Mouse (Mus musculus): ENCODE results near the gene Gm20388. TPM values are rescaled to one million over a fixed set of nuclear protein-coding genes. Genes with fewer than 3 reads are reported as not detected.

Gm20388 gene
- total RNA-seq, 1 experiment, result 27.0 TPM

DNA sequence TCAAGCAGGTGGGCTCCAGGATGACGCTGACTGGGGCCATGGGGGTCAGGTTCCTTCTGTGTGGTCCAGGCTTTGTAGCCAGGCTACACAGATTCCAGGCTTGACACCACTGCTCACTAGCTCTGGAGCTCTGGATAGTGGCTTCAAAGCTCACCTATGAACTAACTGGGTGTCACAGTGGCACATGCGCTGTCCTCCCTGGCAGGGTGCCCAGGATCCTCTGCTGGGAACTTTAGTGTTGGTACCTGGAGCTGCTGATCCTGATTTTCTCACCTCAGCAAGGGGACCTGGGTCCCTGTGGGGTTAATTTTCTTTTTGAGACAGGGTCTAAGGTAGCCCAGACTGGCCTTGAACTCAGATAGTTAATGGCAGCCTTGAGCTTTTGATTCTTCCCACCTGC, 490.6 kb downstream of the Gm20388 start:
- TF ChIP-seq HCFC1 (IDR thresholded peaks at IDR 0.05; ENCODE audit: borderline replicate concordance, insufficient read depth, low read length) (no peak), CHD2 (IDR thresholded peaks at IDR 0.05; ENCODE audit: low read depth, low read length) (no peak), ZNF384 (IDR thresholded peaks at IDR 0.05; ENCODE audit: low read depth, low read length) (no peak), MAFK (IDR thresholded peaks at IDR 0.05; ENCODE audit: insufficient read depth, low read depth, low read length) (no peak), ZC3H11A (IDR thresholded peaks at IDR 0.05; ENCODE audit: borderline replicate concordance, low read depth, low read length) (no peak)
- Histone ChIP-seq H3K4me3 (ENCODE audit: insufficient read depth in 1 of 2, low read depth in 1 of 2, low read length in 2 of 2, poor library complexity in 1 of 2, severe bottlenecking in 1 of 2) (no peak overlapping the region), H3K9ac (ENCODE audit: insufficient read depth, low read depth, low read length, poor library complexity, severe bottlenecking) (no peak overlapping the region), H3K27ac (ENCODE audit: insufficient read depth, low read depth, low read length, poor library complexity, severe bottlenecking) (no peak overlapping the region), H3K36me3 (ENCODE audit: control insufficient read depth, insufficient read depth, low read length, poor library complexity, severe bottlenecking) (no peaks in the 10 kb centered on the region), H3K9me3 (ENCODE audit: control insufficient read depth, insufficient read depth, low read depth, low read length) (no peaks in the 10 kb centered on the region), H3K4me1 (ENCODE audit: control insufficient read depth in 2 of 2, insufficient read depth in 2 of 2, low read length in 2 of 2, poor library complexity in 1 of 2) (peaks cover 0 to 5% of the 10 kb centered on the region in 2 experiments; a peak in 1 of 4 replicates)
- in situ Hi-C loops (cut with MboI; ENCODE audit: low sequenced_read_pairs in 2 of 2, unreplicated experiment in 2 of 2), result loop anchor here in 1 of 2 experiments (10.0 kb wide), 1 partner anchor 124 kb away; no protein-coding TSS in a partner anchor
- DNase-seq (ENCODE audit: low read depth, low spot score), result no peak

- Histone ChIP-seq H3K4me3 (ENCODE audit: insufficient read depth in 1 of 2, low read depth in 1 of 2, low read length in 2 of 2, poor library complexity in 1 of 2, severe bottlenecking in 1 of 2) (no peak overlapping the region), H3K27ac (ENCODE audit: insufficient read depth, low read depth, low read length, poor library complexity, severe bottlenecking) (no peak overlapping the region), H3K4me1 (ENCODE audit: control insufficient read depth in 2 of 2, insufficient read depth in 2 of 2, low read length in 2 of 2, poor library complexity in 1 of 2) (peaks cover 0 to 5% of the 10 kb centered on the region in 2 experiments; a peak in 2 of 4 replicates), H3K9ac (ENCODE audit: insufficient read depth, low read depth, low read length, poor library complexity, severe bottlenecking) (no peak overlapping the region), H3K9me3 (ENCODE audit: control insufficient read depth, insufficient read depth, low read depth, low read length) (no peaks in the 10 kb centered on the region), H3K36me3 (ENCODE audit: control insufficient read depth, insufficient read depth, low read length, poor library complexity, severe bottlenecking) (no peaks in the 10 kb centered on the region)
- no peak for DNase-seq (ENCODE audit: low read depth, low spot score)
- no peak for TF ChIP-seq ZC3H11A (IDR thresholded peaks at IDR 0.05; ENCODE audit: borderline replicate concordance, low read depth, low read length)
- in situ Hi-C loops (cut with MboI; ENCODE audit: low sequenced_read_pairs in 2 of 2, unreplicated experiment in 2 of 2), result loop anchor here in 1 of 2 experiments (10.0 kb wide), 1 partner anchor 123 kb away; no protein-coding TSS in a partner anchor
Observed at GRCm38 (mm10) chr8:120401712-120402111, 491.1 kb downstream of the Gm20388 start.

GRCm38 (mm10) chr8:120403606-120404269, 493.1 kb downstream of the Gm20388 start:
- in situ Hi-C loops (cut with MboI; ENCODE audit: low sequenced_read_pairs in 2 of 2, unreplicated experiment in 2 of 2), result loop anchor here in 1 of 2 experiments (10.0 kb wide), 1 partner anchor 121 kb away; no protein-coding TSS in a partner anchor
- no peak for DNase-seq (ENCODE audit: low read depth, low spot score)
- Histone ChIP-seq H3K27ac (ENCODE audit: insufficient read depth, low read depth, low read length, poor library complexity, severe bottlenecking) (no peak overlapping the region), H3K36me3 (ENCODE audit: control insufficient read depth, insufficient read depth, low read length, poor library complexity, severe bottlenecking) (no peaks in the 10 kb centered on the region), H3K9ac (ENCODE audit: insufficient read depth, low read depth, low read length, poor library complexity, severe bottlenecking) (no peak overlapping the region), H3K4me1 (ENCODE audit: control insufficient read depth in 2 of 2, insufficient read depth in 2 of 2, low read length in 2 of 2, poor library complexity in 1 of 2) (peaks cover 4 to 20% of the 10 kb centered on the region in 2 experiments; a peak in 3 of 4 replicates), H3K4me3 (ENCODE audit: insufficient read depth in 1 of 2, low read depth in 1 of 2, low read length in 2 of 2, poor library complexity in 1 of 2, severe bottlenecking in 1 of 2) (no peak overlapping the region), H3K9me3 (ENCODE audit: control insufficient read depth, insufficient read depth, low read depth, low read length) (no peaks in the 10 kb centered on the region)
- TF ChIP-seq CHD2 (IDR thresholded peaks at IDR 0.05; ENCODE audit: low read depth, low read length) (no peak), MAFK (IDR thresholded peaks at IDR 0.05; ENCODE audit: insufficient read depth, low read depth, low read length) (no peak), ZNF384 (IDR thresholded peaks at IDR 0.05; ENCODE audit: low read depth, low read length) (no peak), HCFC1 (IDR thresholded peaks at IDR 0.05; ENCODE audit: borderline replicate concordance, insufficient read depth, low read length) (no peak), ZC3H11A (IDR thresholded peaks at IDR 0.05; ENCODE audit: borderline replicate concordance, low read depth, low read length) (no peak)

DNA sequence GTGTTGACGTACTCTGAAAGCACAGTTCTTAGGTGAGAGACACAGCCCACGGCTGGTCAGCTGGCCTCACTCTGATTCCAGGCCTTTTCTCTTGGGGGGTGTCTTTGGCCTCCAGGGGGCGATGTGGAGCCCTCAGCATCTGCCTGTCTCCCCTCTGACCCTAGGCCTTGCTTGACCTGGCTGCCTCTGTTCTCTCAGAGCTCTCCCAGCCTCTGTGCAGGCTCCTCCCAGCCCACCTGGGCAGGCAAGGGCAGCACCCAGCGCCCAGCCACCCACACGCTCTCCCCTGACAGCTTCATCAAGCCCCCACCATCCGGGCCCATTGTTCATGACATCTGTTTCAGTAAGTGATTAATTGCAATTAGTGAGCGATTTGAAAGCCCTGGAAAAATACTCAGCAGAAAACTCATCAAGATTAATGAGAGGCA, 494.0 kb downstream of the Gm20388 start:
- H3K9me3 ChIP-seq (ENCODE audit: control insufficient read depth, insufficient read depth, low read depth, low read length), result no peaks in the 10 kb centered on the region
- peak; percentile 66 for DNase-seq (ENCODE audit: low read depth, low spot score)
- H3K4me3 ChIP-seq (ENCODE audit: insufficient read depth in 1 of 2, low read depth in 1 of 2, low read length in 2 of 2, poor library complexity in 1 of 2, severe bottlenecking in 1 of 2), result no peak overlapping the region
- H3K27ac ChIP-seq (ENCODE audit: insufficient read depth, low read depth, low read length, poor library complexity, severe bottlenecking), result no peak overlapping the region
- H3K36me3 ChIP-seq (ENCODE audit: control insufficient read depth, insufficient read depth, low read length, poor library complexity, severe bottlenecking), result no peaks in the 10 kb centered on the region
- no peak overlapping the region; the same call in 1 of the 2 replicates for H3K9ac ChIP-seq (ENCODE audit: insufficient read depth, low read depth, low read length, poor library complexity, severe bottlenecking)
- in situ Hi-C loops (cut with MboI; ENCODE audit: low sequenced_read_pairs in 2 of 2, unreplicated experiment in 2 of 2), result loop anchor here in 1 of 2 experiments (10.0 kb wide), 1 partner anchor 120 kb away; no protein-coding TSS in a partner anchor
- peaks cover 6 to 22% of the 10 kb centered on the region in 2 experiments; a peak in 3 of 4 replicates for H3K4me1 ChIP-seq (ENCODE audit: control insufficient read depth in 2 of 2, insufficient read depth in 2 of 2, low read length in 2 of 2, poor library complexity in 1 of 2)
- TF ChIP-seq ZC3H11A (IDR thresholded peaks at IDR 0.05; ENCODE audit: borderline replicate concordance, low read depth, low read length), result no peak
- no peak for TF ChIP-seq MAFK (IDR thresholded peaks at IDR 0.05; ENCODE audit: insufficient read depth, low read depth, low read length)
- no peak for TF ChIP-seq ZNF384 (IDR thresholded peaks at IDR 0.05; ENCODE audit: low read depth, low read length)
- TF ChIP-seq CHD2 (IDR thresholded peaks at IDR 0.05; ENCODE audit: low read depth, low read length), result no peak
- TF ChIP-seq HCFC1 (IDR thresholded peaks at IDR 0.05; ENCODE audit: borderline replicate concordance, insufficient read depth, low read length), result no peak
